Mouse (Mus musculus): ENCODE measurements around the gene Olfr521. TPM values are rescaled to one million over a fixed set of nuclear protein-coding genes. Genes with fewer than 3 reads are reported as not detected.
"Not testable (repeated sequence)": the region's sequence is repeated elsewhere in the genome, so short reads cannot be mapped to it uniquely, and the experiment has no call there.

The Olfr521 gene
- polyA plus RNA-seq, 1 experiment from 2014 or later, result not detected

- WGBS, result 88% methylated on average over 4 of the region's 4 CpGs
- H3K9ac ChIP-seq, result no peak overlapping the region
- 0 out of 2 replicates have a peak, but pooled peaks cover 5% of the 10 kb centered on the region for H3K36me3 ChIP-seq
- no peaks in the 10 kb centered on the region for H3K9me3 ChIP-seq
- H3K4me1 ChIP-seq, result no peaks in the 10 kb centered on the region
- no peak overlapping the region for H3K4me2 ChIP-seq (replicated peaks)
- no peak overlapping the region for H3K27ac ChIP-seq
- ATAC-seq (ENCODE audit: low FRiP score, low read depth), result no peak
- no peaks in the 10 kb centered on the region for H3K27me3 ChIP-seq (replicated peaks)
- no peak overlapping the region for H3K4me3 ChIP-seq
These were observed 48.4 kb downstream of the Olfr521 start for GRCm38 (mm10) chr7:99811661-99812060.

- no peak for ATAC-seq (ENCODE audit: low FRiP score, low read depth)
- Histone ChIP-seq H3K4me2 (replicated peaks) (no peak overlapping the region), H3K4me3 (no peak overlapping the region), H3K27me3 (replicated peaks) (no peaks in the 10 kb centered on the region), H3K36me3 (0 out of 2 replicates have a peak, but pooled peaks cover 5% of the 10 kb centered on the region), H3K9ac (no peak overlapping the region), H3K9me3 (no peaks in the 10 kb centered on the region), H3K27ac (no peak overlapping the region), H3K4me1 (no peaks in the 10 kb centered on the region)
- WGBS, result 88% methylated on average over 11 of the region's 11 CpGs
These were observed 50.1 kb downstream of the Olfr521 start for GRCm38 (mm10) chr7:99813394-99813793.

GRCm38 (mm10) chr7:99818181-99818725, 54.9 kb downstream of the Olfr521 start:
- not testable (repeated sequence) for H3K27ac ChIP-seq; H3K9ac ChIP-seq; ATAC-seq (ENCODE audit: low FRiP score, low read depth); H3K4me3 ChIP-seq; H3K27me3 ChIP-seq (replicated peaks); H3K36me3 ChIP-seq; H3K4me2 ChIP-seq (replicated peaks); H3K9me3 ChIP-seq; H3K4me1 ChIP-seq
- WGBS, result 16% methylated on average over 9 of the region's 9 CpGs

Other genes with a start within 250 kb of the Olfr521 start
- 16.3 and 18.4 TPM in 2 replicates for gene Arrb1, start 228.0 kb upstream of the Olfr521 start, polyA plus RNA-seq (2016; fragmentation: Nextera tagmentation; extraction: Ambion mirVana)
- 2.9 TPM in 2 replicates for gene Tpbgl, start 136.4 kb upstream of the Olfr521 start, polyA plus RNA-seq (2016; fragmentation: Nextera tagmentation; extraction: Ambion mirVana)
- gene Slco2b1, start 52.2 kb upstream of the Olfr521 start, polyA plus RNA-seq (2016; fragmentation: Nextera tagmentation; extraction: Ambion mirVana), result 3.7 and 4.7 TPM in 2 replicates
- gene Olfr520, start 33.2 kb upstream of the Olfr521 start, polyA plus RNA-seq (2016; fragmentation: Nextera tagmentation; extraction: Ambion mirVana), result not detected in 2 replicates
- gene Neu3, start 64.9 kb downstream of the Olfr521 start, polyA plus RNA-seq (2016; fragmentation: Nextera tagmentation; extraction: Ambion mirVana), result 1.3 and 2.2 TPM in 2 replicates
- gene Xrra1, start 95.6 kb downstream of the Olfr521 start, polyA plus RNA-seq (2016; fragmentation: Nextera tagmentation; extraction: Ambion mirVana), result 0.52 and 0.72 TPM in 2 replicates
- gene Spcs2, start 100.0 kb downstream of the Olfr521 start, polyA plus RNA-seq (2016; fragmentation: Nextera tagmentation; extraction: Ambion mirVana), result 337 and 365 TPM in 2 replicates
- 7.2 TPM in 2 replicates for gene Rnf169, start 216.9 kb downstream of the Olfr521 start, polyA plus RNA-seq (2016; fragmentation: Nextera tagmentation; extraction: Ambion mirVana)
- gene Chrdl2, start 242.7 kb downstream of the Olfr521 start, polyA plus RNA-seq (2016; fragmentation: Nextera tagmentation; extraction: Ambion mirVana), result 0.26 and 0.30 TPM in 2 replicates

Data from neural tube, embryonic 12.5 days (tissue).